Mouse (Mus musculus): Measurements from ENCODE around the gene Ifitm2. TPM values are rescaled to one million over a fixed set of nuclear protein-coding genes. Genes with fewer than 3 reads are reported as not detected.

Gene Ifitm2
- total and polyA plus RNA-seq, 3 experiments: 136 to 381 (median 213) TPM

GRCm38 (mm10) chr7:141003248-141004010, 47.6 kb upstream of the Ifitm2 start:
- Histone ChIP-seq H3K4me3 (replicated peaks in 1 of 3; ENCODE audit: low read depth in 2 of 3, low read length in 2 of 3, poor library complexity in 1 of 3) (no peak overlapping the region), H3K79me2 (replicated peaks; ENCODE audit: control insufficient read depth, extremely low read depth, insufficient read depth, poor library complexity, severe bottlenecking) (no peaks in the 10 kb centered on the region), H3K4me2 (ENCODE audit: insufficient read depth, low read depth, poor library complexity, severe bottlenecking) (no peak overlapping the region), H3K27ac (ENCODE audit: insufficient read depth, low read depth) (no peak overlapping the region), H3K9ac (ENCODE audit: insufficient read depth, low read depth) (no peak overlapping the region), H3K9me3 (replicated peaks; ENCODE audit: low read length) (peaks cover 2% of the 10 kb centered on the region), H3K36me3 (replicated peaks in 1 of 2; ENCODE audit: control insufficient read depth in 1 of 2, insufficient read depth in 1 of 2, low read length in 1 of 2) (no peaks in the 10 kb centered on the region), H3K27me3 (replicated peaks) (peaks cover 10% of the 10 kb centered on the region), H3K4me1 (ENCODE audit: control insufficient read depth in 1 of 2, insufficient read depth in 2 of 2) (peaks cover 14 to 27% of the 10 kb centered on the region in 2 experiments)
- in situ Hi-C loops (cut with MboI; ENCODE audit: low pct_ligation_motif_present, low pct_unique_long_range_greater_than_20kb, low sequenced_read_pairs) (no loop called here), dilution Hi-C loops (cut with MboI; ENCODE audit: extremely low pct_ligation_motif_present, extremely low pct_unique_long_range_greater_than_20kb, low sequenced_read_pairs) (no loop called here)
- no peak for DNase-seq (ENCODE audit: extremely low read depth)
- no peak for TF ChIP-seq SMC3 (IDR thresholded peaks at IDR 0.05; ENCODE audit: low read depth, low read length)
- TF ChIP-seq EP300 (IDR thresholded peaks at IDR 0.05; ENCODE audit: low read length): no peak
- TF ChIP-seq IRF4 (IDR thresholded peaks at IDR 0.05; ENCODE audit: low read depth, low read length): no peak
- no peak for TF ChIP-seq ZC3H11A (IDR thresholded peaks at IDR 0.05; ENCODE audit: low read depth, low read length)
- TF ChIP-seq BHLHE40 (IDR thresholded peaks at IDR 0.05; ENCODE audit: low read depth, low read length): no peak
- TF ChIP-seq ETS1 (conservative IDR thresholded peaks at IDR 0.05; ENCODE audit: low read depth, low read length): no peak
- no peak for TF ChIP-seq MAFK (IDR thresholded peaks at IDR 0.05; ENCODE audit: insufficient replicate concordance, low read length)
- no peak for TF ChIP-seq CHD1 (IDR thresholded peaks at IDR 0.05; ENCODE audit: low read depth, low read length)
- TF ChIP-seq JUND (conservative IDR thresholded peaks at IDR 0.05; ENCODE audit: low read depth, low read length): no peak
- no peak for TF ChIP-seq SIN3A (IDR thresholded peaks at IDR 0.05; ENCODE audit: low read length)
- no peak for TF ChIP-seq ZMIZ1 (IDR thresholded peaks at IDR 0.05; ENCODE audit: low read depth, low read length)
- no peak for TF ChIP-seq MXI1 (IDR thresholded peaks at IDR 0.05; ENCODE audit: low read depth, low read length)
- no peak for TF ChIP-seq RAD21 (IDR thresholded peaks at IDR 0.05; ENCODE audit: low read depth, low read length)
- TF ChIP-seq ZNF384 (IDR thresholded peaks at IDR 0.05; ENCODE audit: low read depth, low read length): no peak
- no peak for TF ChIP-seq RCOR1 (conservative IDR thresholded peaks at IDR 0.05; ENCODE audit: low read depth, low read length)

GRCm38 (mm10) chr7:141000881-141001708, 45.3 kb upstream of the Ifitm2 start:
- no peak overlapping the region for H3K27ac ChIP-seq (ENCODE audit: insufficient read depth, low read depth)
- in situ Hi-C loops (cut with MboI; ENCODE audit: low pct_ligation_motif_present, low pct_unique_long_range_greater_than_20kb, low sequenced_read_pairs): no loop called here

More at GRCm38 (mm10) chr7:141000881-141001708, 45.3 kb upstream of the Ifitm2 start:
- Histone ChIP-seq H3K9me3 (replicated peaks; ENCODE audit: low read length) (peaks cover 2% of the 10 kb centered on the region), H3K9ac (ENCODE audit: insufficient read depth, low read depth) (no peak overlapping the region), H3K4me3 (replicated peaks in 1 of 3; ENCODE audit: low read depth in 2 of 3, low read length in 2 of 3, poor library complexity in 1 of 3) (no peak overlapping the region), H3K27me3 (replicated peaks) (no peaks in the 10 kb centered on the region), H3K79me2 (replicated peaks; ENCODE audit: control insufficient read depth, extremely low read depth, insufficient read depth, poor library complexity, severe bottlenecking) (no peaks in the 10 kb centered on the region), H3K4me1 (ENCODE audit: control insufficient read depth in 1 of 2, insufficient read depth in 2 of 2) (peaks cover 16 to 32% of the 10 kb centered on the region in 2 experiments), H3K4me2 (ENCODE audit: insufficient read depth, low read depth, poor library complexity, severe bottlenecking) (no peak overlapping the region), H3K36me3 (replicated peaks in 1 of 2; ENCODE audit: control insufficient read depth in 1 of 2, insufficient read depth in 1 of 2, low read length in 1 of 2) (no peaks in the 10 kb centered on the region)
- dilution Hi-C loops (cut with MboI; ENCODE audit: extremely low pct_ligation_motif_present, extremely low pct_unique_long_range_greater_than_20kb, low sequenced_read_pairs): no loop called here
- TF ChIP-seq RCOR1 (conservative IDR thresholded peaks at IDR 0.05; ENCODE audit: low read depth, low read length): no peak
- no peak for TF ChIP-seq SIN3A (IDR thresholded peaks at IDR 0.05; ENCODE audit: low read length)
- peak; percentile 35 for TF ChIP-seq SMC3 (IDR thresholded peaks at IDR 0.05; ENCODE audit: low read depth, low read length)
- no peak for TF ChIP-seq MAZ (IDR thresholded peaks at IDR 0.05; ENCODE audit: low read depth, low read length)
- TF ChIP-seq ELF1 (IDR thresholded peaks at IDR 0.05; ENCODE audit: low read depth, low read length): no peak
- no peak; the same call in 1 of the 2 replicates for TF ChIP-seq HCFC1 (IDR thresholded peaks at IDR 0.05; ENCODE audit: low read depth, low read length)
- TF ChIP-seq POLR2AphosphoS2 (IDR thresholded peaks at IDR 0.05; ENCODE audit: low read depth, low read length): no peak
- no peak for TF ChIP-seq IRF4 (IDR thresholded peaks at IDR 0.05; ENCODE audit: low read depth, low read length)
- no peak for TF ChIP-seq ZKSCAN1 (IDR thresholded peaks at IDR 0.05; ENCODE audit: borderline replicate concordance, low read depth, low read length)
- TF ChIP-seq ZNF384 (IDR thresholded peaks at IDR 0.05; ENCODE audit: low read depth, low read length): peak; percentile 85
- no peak for TF ChIP-seq NRF1 (IDR thresholded peaks at IDR 0.05; ENCODE audit: low read depth, low read length)
- no peak for TF ChIP-seq JUN (IDR thresholded peaks at IDR 0.05; ENCODE audit: insufficient read depth, low read depth, low read length)
- no peak for TF ChIP-seq UBTF (IDR thresholded peaks at IDR 0.05; ENCODE audit: low read depth, low read length)
- TF ChIP-seq MYC (IDR thresholded peaks at IDR 0.05; ENCODE audit: low read depth, low read length): no peak
- no peak for TF ChIP-seq ZC3H11A (IDR thresholded peaks at IDR 0.05; ENCODE audit: low read depth, low read length)
- TF ChIP-seq CTCF (conservative IDR thresholded peaks at IDR 0.05 in 1 of 2, IDR thresholded peaks at IDR 0.05 in 1 of 2; ENCODE audit: low read depth in 2 of 2, low read length in 2 of 2): peak in 1 of 2 experiments; percentile 55; a peak in 2 of 4 replicates
- TF ChIP-seq ZMIZ1 (IDR thresholded peaks at IDR 0.05; ENCODE audit: low read depth, low read length): peak; percentile 58; the same call in 1 of the 2 replicates
- no peak for TF ChIP-seq JUND (conservative IDR thresholded peaks at IDR 0.05; ENCODE audit: low read depth, low read length)
- TF ChIP-seq MAX (IDR thresholded peaks at IDR 0.05; ENCODE audit: low read length): no peak
- peak; percentile 37; the same call in 1 of the 2 replicates for TF ChIP-seq POLR2A (IDR thresholded peaks at IDR 0.05; ENCODE audit: low read depth, low read length)
- TF ChIP-seq TCF12 (IDR thresholded peaks at IDR 0.05; ENCODE audit: low read depth, low read length): no peak
- TF ChIP-seq RAD21 (IDR thresholded peaks at IDR 0.05; ENCODE audit: low read depth, low read length): peak; percentile 10
- no peak for TF ChIP-seq BHLHE40 (IDR thresholded peaks at IDR 0.05; ENCODE audit: low read depth, low read length)
- peak; percentile 38 for DNase-seq (ENCODE audit: extremely low read depth)
